Mouse (Mus musculus): ENCODE data around the gene Agbl4. TPM values are rescaled to one million over a fixed set of nuclear protein-coding genes. Genes with fewer than 3 reads are reported as not detected.
A peak's percentile ranks its signal among the peaks of the same experiment; 100 is the strongest.

The Agbl4 gene
- total RNA-seq, 4 experiments from 2014 or later = 0.20 to 0.72 (median 0.42) TPM

- no peak for DNase-seq (ENCODE audit: low spot score)
These were observed 1047.2 kb downstream of the Agbl4 start for GRCm38 (mm10) chr4:111444616-111445160.

- DNase-seq (ENCODE audit: low spot score) = no peak
These were observed 1050.5 kb downstream of the Agbl4 start for GRCm38 (mm10) chr4:111447918-111448317.

- no peak for DNase-seq (ENCODE audit: low spot score)
These were observed 1051.1 kb downstream of the Agbl4 start for GRCm38 (mm10) chr4:111448586-111448985.

GRCm38 (mm10) chr4:111449442-111450199 lies 1052.2 kb downstream of the Agbl4 start:
- no peak for DNase-seq (ENCODE audit: low spot score)

GRCm38 (mm10) chr4:111451283-111451918 lies 1053.9 kb downstream of the Agbl4 start:
- DNase-seq (ENCODE audit: low spot score) = peak; percentile 25

GRCm38 (mm10) chr4:111452192-111452591 lies 1054.7 kb downstream of the Agbl4 start:
- no peak for DNase-seq (ENCODE audit: low spot score)

GRCm38 (mm10) chr4:111453275-111453674 lies 1055.8 kb downstream of the Agbl4 start:
- no peak for DNase-seq (ENCODE audit: low spot score)

- no peak for DNase-seq (ENCODE audit: low spot score)
These were observed 1058.2 kb downstream of the Agbl4 start for GRCm38 (mm10) chr4:111455621-111456020.

GRCm38 (mm10) chr4:111457568-111457967 lies 1060.1 kb downstream of the Agbl4 start:
- no peak for DNase-seq (ENCODE audit: low spot score)

- DNase-seq (ENCODE audit: low spot score) = no peak
These were observed 1069.9 kb downstream of the Agbl4 start for GRCm38 (mm10) chr4:111467293-111467773.

- DNase-seq (ENCODE audit: low spot score) = no peak
These were observed 1070.3 kb downstream of the Agbl4 start for GRCm38 (mm10) chr4:111467796-111468195.

- no peak for DNase-seq (ENCODE audit: low spot score)
These were observed 1072.4 kb downstream of the Agbl4 start for GRCm38 (mm10) chr4:111469847-111470246.

- DNase-seq (ENCODE audit: low spot score) = no peak
These were observed 1074.3 kb downstream of the Agbl4 start for GRCm38 (mm10) chr4:111471726-111472125.

- DNase-seq (ENCODE audit: low spot score) = no peak
These were observed 1075.0 kb downstream of the Agbl4 start for GRCm38 (mm10) chr4:111472511-111472910.

GRCm38 (mm10) chr4:111473014-111473413 lies 1075.6 kb downstream of the Agbl4 start:
- no peak for DNase-seq (ENCODE audit: low spot score)

- DNase-seq (ENCODE audit: low spot score) = no peak
These were observed 1078.0 kb downstream of the Agbl4 start for GRCm38 (mm10) chr4:111475374-111475971.

- no peak for DNase-seq (ENCODE audit: low spot score)
These were observed 1080.0 kb downstream of the Agbl4 start for GRCm38 (mm10) chr4:111477507-111477906.

- no peak for DNase-seq (ENCODE audit: low spot score)
These were observed 1086.0 kb downstream of the Agbl4 start for GRCm38 (mm10) chr4:111483499-111483898.

- DNase-seq (ENCODE audit: low spot score) = peak; percentile 31
These were observed 1087.7 kb downstream of the Agbl4 start for GRCm38 (mm10) chr4:111485189-111485588.

GRCm38 (mm10) chr4:111486187-111486586 lies 1088.7 kb downstream of the Agbl4 start:
- no peak for DNase-seq (ENCODE audit: low spot score)

GRCm38 (mm10) chr4:111487233-111487843 lies 1089.9 kb downstream of the Agbl4 start:
- no peak for DNase-seq (ENCODE audit: low spot score)

Data from heart, adult 8-10 months (tissue).